Mouse (Mus musculus) lung, postnatal 0 days (tissue): Measurements from ENCODE around the gene Olfr5.

Experiments used
- CTCF ChIP-seq: IDR thresholded peaks from 2 replicates; pipeline ENCODE4 v1.5.1; 2016; ENCODE audit warnings: antibody characterized with exemption, mild to moderate bottlenecking
- EP300 ChIP-seq: IDR thresholded peaks from 2 replicates; pipeline ENCODE4 v1.6.1; 2016; ENCODE audit warnings: antibody characterized with exemption, mild to moderate bottlenecking, control low read depth

DNA sequence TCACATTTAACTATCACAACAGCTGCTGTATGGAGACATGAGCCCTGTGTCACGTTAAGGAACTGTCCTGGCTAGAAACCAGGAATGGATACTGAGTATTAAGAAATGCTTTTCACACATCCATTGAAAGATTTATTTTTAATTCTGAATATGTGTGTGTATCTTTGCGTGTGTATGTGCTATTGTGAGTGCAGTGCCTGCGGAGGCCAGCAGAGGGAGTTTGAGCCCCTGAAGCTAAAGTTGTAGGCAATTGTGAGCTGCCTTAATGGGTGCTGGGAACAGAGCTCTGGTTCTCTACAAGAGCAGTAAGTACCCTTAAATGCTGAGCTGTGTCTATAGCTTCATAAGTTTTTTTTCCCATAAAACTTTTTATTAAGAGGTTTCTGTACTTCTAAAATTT lies 57.4 kb downstream of the Olfr5 start:
- TF ChIP-seq CTCF (0 out of 2 replicates have a peak, but pooled peaks have one; percentile 13), EP300 (no peak)
